Mouse (Mus musculus) megakaryocyte, embryonic 14.5 days (primary cell): ENCODE results near the gene Lysmd3.

ENCODE experiments used
- FLI1 ChIP-seq: IDR thresholded peaks from 2 replicates; pipeline ENCODE4 v1.6.1; 2012; ENCODE audit warnings: low read length, inconsistent platforms, mixed read lengths
- GATA1 ChIP-seq: IDR thresholded peaks from 3 replicates; pipeline ENCODE4 v1.6.1; 2012; ENCODE audit warnings: mixed read lengths, low read length, inconsistent platforms, borderline replicate concordance

DNA sequence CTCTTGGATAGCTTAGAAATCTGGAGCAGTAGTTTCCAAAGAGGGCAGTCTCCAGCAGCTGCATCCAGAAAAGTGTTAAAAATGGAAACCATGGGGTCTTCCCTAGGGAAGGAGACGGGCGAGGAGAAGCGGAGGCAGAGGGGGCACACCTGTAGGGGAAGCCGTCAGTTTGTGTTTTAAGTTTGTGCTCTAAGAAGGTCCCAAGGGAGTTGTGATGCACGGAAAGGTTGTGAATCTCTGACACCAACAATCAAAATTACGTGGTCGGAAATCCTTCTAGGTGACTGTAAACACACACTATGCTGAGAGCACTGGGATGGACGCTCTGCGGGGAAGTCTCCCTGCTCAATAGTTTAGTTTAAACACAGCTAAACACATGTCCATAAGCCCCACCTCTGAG, 46.2 kb downstream of the Lysmd3 start:
- no peak for TF ChIP-seq GATA1
- TF ChIP-seq FLI1 = no peak
